Mouse (Mus musculus): ENCODE measurements around the gene Olfr1100.

Gene Olfr1100

DNA sequence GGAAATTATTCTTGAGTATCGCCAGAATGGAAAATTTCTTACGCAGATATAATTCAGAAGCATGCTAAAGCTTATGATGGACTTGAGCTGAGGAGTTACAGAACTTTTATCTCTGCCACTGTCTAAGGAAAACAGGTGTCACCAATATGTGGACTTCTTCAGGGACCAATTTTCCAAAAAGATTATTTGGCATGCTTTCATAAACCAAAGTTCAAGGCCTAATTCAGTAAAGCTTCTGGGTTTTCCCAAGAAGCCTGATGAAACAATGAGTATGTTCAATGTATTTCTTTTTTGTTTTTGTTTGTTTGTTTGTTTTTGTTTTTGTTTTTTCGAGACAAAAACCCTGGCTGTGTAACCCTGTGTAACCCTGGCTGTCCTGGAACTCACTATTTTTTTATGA, at the start of gene Olfr1100:
TSS of gene Olfr1100 (minus strand) at position 101 of the 400 bp plus-strand sequence.
- DNase-seq = no peak

DNA sequence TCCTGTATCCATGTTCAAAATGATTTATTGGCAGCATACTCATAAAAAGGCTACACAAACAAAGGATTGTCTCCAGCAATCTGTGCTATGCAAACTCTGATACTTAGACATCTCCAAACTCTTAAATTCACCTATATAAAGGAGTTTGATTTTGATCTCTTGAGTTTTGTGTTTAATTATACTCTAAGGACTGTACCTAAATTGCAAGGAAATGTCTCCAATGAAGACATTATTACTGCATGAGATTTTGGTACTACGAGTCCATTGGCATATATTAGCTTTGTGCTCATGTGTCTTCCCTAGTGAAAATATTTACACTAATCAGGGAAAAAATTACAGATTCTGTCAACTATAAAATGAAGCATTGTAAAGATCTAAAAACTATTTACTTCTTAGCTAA, 47.2 kb upstream of the Olfr1100 start, which contains the start of gene Olfr1104:
TSS of gene Olfr1104 (minus strand) at position 101 of the 400 bp plus-strand sequence.
- no peak for DNase-seq

DNA sequence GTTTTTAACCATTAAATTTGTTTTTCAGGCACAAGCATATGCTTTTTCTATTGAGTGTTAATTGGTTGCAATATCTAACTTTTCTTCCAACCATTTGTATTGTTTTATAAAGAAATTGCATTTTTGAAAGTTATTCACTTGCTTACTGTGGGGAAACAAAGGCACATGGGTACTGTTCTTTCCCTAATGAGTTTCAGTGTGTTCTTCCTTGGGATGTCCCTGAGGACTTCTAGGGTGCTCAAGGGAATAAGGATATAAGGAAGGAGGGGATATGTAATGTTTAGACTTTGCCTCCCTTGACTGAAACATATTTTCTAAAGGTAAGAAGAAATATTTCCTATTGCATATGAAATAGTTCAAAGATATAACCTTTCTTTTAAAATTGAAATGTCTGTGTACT, 18.3 kb upstream of the Olfr1100 start, which contains the start of gene Olfr1102:
TSS of gene Olfr1102 (plus strand) at position 301 of the 400 bp plus-strand sequence.
- DNase-seq = no peak

DNA sequence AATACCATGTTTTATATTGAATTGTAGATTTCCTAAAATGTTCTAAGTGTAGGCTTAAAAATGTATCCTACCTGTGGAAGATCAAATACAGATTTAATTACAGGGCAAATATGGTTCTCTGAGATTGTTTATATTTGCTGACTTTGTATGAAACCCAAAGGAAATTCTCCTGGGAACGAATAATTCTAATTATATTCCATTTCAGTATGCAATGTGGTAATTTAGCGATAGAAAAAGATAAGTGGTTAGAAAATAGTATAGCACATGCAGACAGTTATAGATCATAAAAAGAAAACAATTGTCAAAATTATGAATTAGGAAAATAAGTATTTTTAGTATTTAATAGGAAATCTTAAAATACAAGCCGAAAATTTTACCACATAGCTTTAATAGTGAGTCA, 11.4 kb upstream of the Olfr1100 start, which contains the start of gene Olfr1101:
TSS of gene Olfr1101 (minus strand) at position 101 of the 400 bp plus-strand sequence.
- no peak for DNase-seq

DNA sequence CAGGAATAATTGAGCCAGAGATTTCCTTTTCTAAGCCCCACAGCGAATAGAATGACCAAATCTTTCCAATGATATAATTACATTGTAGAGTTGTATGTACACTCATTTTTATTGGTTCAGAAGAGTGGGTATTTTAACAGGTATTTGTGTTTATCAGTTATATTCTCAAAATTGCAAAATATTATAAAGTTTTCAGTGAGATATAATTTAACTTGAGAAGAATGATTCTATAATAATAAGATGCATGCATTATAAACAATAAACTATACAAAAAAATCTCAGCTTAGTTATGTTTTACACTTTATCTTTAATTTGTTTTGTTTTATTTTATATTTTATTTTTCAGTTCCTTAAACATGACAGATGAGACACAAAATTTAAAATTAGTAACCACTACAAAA, 19.2 kb downstream of the Olfr1100 start, which contains the start of gene Olfr1099:
TSS of gene Olfr1099 (minus strand) at position 101 of the 400 bp plus-strand sequence.
- DNase-seq = no peak

DNA sequence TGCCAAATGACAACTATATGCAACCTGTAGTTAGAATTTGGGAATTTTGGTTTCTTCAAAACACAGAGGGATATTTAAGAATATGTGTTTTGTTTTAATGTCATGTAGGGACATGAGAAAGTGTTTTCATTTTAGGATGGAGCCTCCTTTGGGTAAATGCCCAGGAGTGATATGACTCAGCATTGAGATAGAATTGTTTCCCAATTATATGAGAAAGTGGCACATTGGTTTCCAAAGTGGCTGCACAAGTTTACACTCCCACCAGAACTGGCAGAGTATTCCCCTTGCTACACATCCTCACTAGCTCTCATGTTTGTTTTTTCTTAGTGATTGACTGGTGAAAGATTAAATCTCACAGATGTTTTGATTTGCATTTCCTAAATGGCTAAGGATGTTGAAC, 53.2 kb downstream of the Olfr1100 start:
- no peak for DNase-seq
